24 mouse cellular contexts compared by ENCODE assay signal in the genomic region with DNA sequence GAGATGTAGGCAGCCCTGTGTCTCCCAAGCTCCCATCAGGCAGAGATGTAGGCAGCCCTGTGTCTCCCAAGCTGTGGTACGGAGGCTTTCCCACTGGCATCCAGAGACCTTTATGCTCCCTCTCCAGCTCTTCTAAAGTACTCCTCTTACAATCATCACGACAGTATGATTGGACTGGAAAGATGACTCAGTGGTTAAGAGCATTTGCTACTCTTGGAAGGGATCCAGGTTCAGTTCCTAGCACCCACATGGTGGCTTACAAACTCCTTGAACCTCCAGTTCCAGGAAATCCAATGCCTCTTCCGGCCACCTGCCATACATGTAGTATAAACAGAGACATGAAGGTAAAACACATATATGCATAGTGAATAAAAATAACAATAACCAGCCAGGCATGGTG. TPM values are rescaled to one million over a fixed set of nuclear protein-coding genes. Genes with fewer than 3 reads are reported as not detected.
"Had no signal": no experiment of that assay in that cellular context is flagged by ENCODE, and none has a peak within 500 bp of the region (broad histone marks: within the 10 kb centered on the region; RNA-seq: fewer than 3 reads in every experiment).

No protein-coding gene starts in this region.

- H3K4me3 ChIP-seq: kidney, embryonic 15.5 days; left cerebral cortex, adult 2 months; liver, embryonic 13.5 days; midbrain, embryonic 13.5 days; neural tube, embryonic 13.5 days had no signal

- H3K9me3 ChIP-seq: kidney, embryonic 15.5 days; liver, embryonic 13.5 days; midbrain, embryonic 13.5 days; neural tube, embryonic 13.5 days had no signal

- H3K4me2 ChIP-seq: liver, embryonic 13.5 days; midbrain, embryonic 13.5 days; neural tube, embryonic 13.5 days had no signal

- H3K4me1 ChIP-seq: midbrain, embryonic 13.5 days; neural tube, embryonic 13.5 days had no signal

- H3K9ac ChIP-seq: kidney, embryonic 15.5 days; liver, embryonic 13.5 days; midbrain, embryonic 13.5 days; neural tube, embryonic 13.5 days had no signal

- H3K27ac ChIP-seq: kidney, embryonic 15.5 days; left cerebral cortex, adult 2 months; liver, embryonic 13.5 days; midbrain, embryonic 13.5 days; neural tube, embryonic 13.5 days; stomach, postnatal 0 days had no signal

- ATAC-seq: intestine, postnatal 0 days; midbrain, embryonic 13.5 days had no signal

- H3K36me3 ChIP-seq: kidney, embryonic 15.5 days; liver, embryonic 13.5 days; midbrain, embryonic 13.5 days; neural tube, embryonic 13.5 days had no signal

- DNase-seq: kidney, adult 2 months; kidney, postnatal 10 days; kidney, postnatal 36 days; layer of hippocampus, postnatal 36 days; liver, embryonic 13.5 days; lung, adult 2 months; lung, postnatal 14 days; lung, postnatal 4 days; right cerebral cortex, postnatal 4 days; thymus, adult 2 months; thymus, postnatal 14 days had no signal

RNA-seq across cellular contexts. Expression of gene Arhgef15, which starts 4.3 kb away (rescaled TPM):
- total RNA-seq: neutrophil, adult 5-6 weeks had no signal

RNA-seq across cellular contexts. Expression of gene Odf4, which starts 34.7 kb away (rescaled TPM):
- total RNA-seq: layer of hippocampus, postnatal 36 days; liver, adult 2 months; megakaryocyte progenitor cell, adult 5-6 weeks; neutrophil, adult 5-6 weeks had no signal
- polyA plus RNA-seq: intestine, postnatal 0 days; kidney, embryonic 15.5 days; limb, embryonic 11.5 days; limb, embryonic 14.5 days; liver, adult 2 months; liver, embryonic 13.5 days; liver, embryonic 16.5 days; lung, embryonic 16.5 days; stomach, postnatal 0 days had no signal
